ENCODE assay signal across 28 mouse cellular contexts in genomic region chr6:31332254-31332653, GRCm38 (mm10).
DNase-seq lines count a peak whose midpoint lies in the region; ATAC-seq and TF ChIP-seq lines count a peak whose summit lies in the region.
"Had no signal": no experiment of that assay in that cellular context is flagged by ENCODE, and none has a peak within 500 bp of the region (broad histone marks: within the 10 kb centered on the region; RNA-seq: fewer than 3 reads in every experiment).

No protein-coding gene starts in this region.

- no peaks in the 10 kb centered on the region for H3K79me2 ChIP-seq in C2C12 (ENCODE audit: control insufficient read depth, insufficient read depth)

- intact Hi-C loops in gastrocnemius, adult 2 months (cut with DNase I) = loop anchor here (10.0 kb wide), 1 partner anchor 123 kb away; no protein-coding TSS in a partner anchor

- H3K4me3 ChIP-seq in midbrain, embryonic 11.5 days (ENCODE audit: low read depth, low read length) = no peak overlapping the region
- H3K4me3 ChIP-seq in midbrain, embryonic 14.5 days (replicated peaks; ENCODE audit: low read depth, low read length) = no peak overlapping the region
- H3K4me3 ChIP-seq in C2C12 (ENCODE audit: insufficient read depth, poor library complexity, severe bottlenecking) = no peak overlapping the region
- H3K4me3 ChIP-seq in gastrocnemius, adult 2 months = no peak overlapping the region
- H3K4me3 ChIP-seq: embryonic facial prominence, embryonic 12.5 days; erythroblast, embryonic 14.5 days; forebrain, embryonic 13.5 days; heart, embryonic 12.5 days; layer of hippocampus, adult 2 months; limb, embryonic 13.5 days; liver, embryonic 12.5 days; midbrain, embryonic 12.5 days had no signal

- no peaks in the 10 kb centered on the region for H3K79me3 ChIP-seq in C2C12 (ENCODE audit: low read depth)

- no peak for ATAC-seq in midbrain, embryonic 11.5 days (ENCODE audit: low FRiP score)
- ATAC-seq in midbrain, embryonic 14.5 days (ENCODE audit: low FRiP score, low TSS enrichment) = no peak
- ATAC-seq: activated CD4-positive, CD25-positive, alpha-beta regulatory T cell, adult 4 months; forebrain, embryonic 13.5 days; intestine, embryonic 16.5 days; liver, embryonic 12.5 days had no signal

- peak; percentile 66 for DNase-seq in midbrain, embryonic 11.5 days (ENCODE audit: low spot score, missing footprints)
- no peak for DNase-seq in midbrain, embryonic 14.5 days
- DNase-seq in adrenal gland, postnatal 14 days = peak; percentile 47
- DNase-seq in fibroblast of lung, adult 2 months (ENCODE audit: low read depth) = peak; percentile 56
- no peak for DNase-seq in gastrocnemius, adult 2 months
- no peak for DNase-seq in embryo, embryonic 10.5 days (ENCODE audit: low spot score)
- DNase-seq in cerebellum, adult 11-12 months = no peak
- DNase-seq: cerebellum, postnatal 10 days; gastrocnemius, postnatal 14 days; heart, adult 18-20 months; heart, postnatal 14 days; kidney, adult 9 months; kidney, postnatal 25 days; lung, adult 2 months; lung, postnatal 14 days; thymus, adult 2 months had no signal

- H3K36me3 ChIP-seq in midbrain, embryonic 11.5 days (ENCODE audit: control insufficient read depth, insufficient read depth, low read length) = no peaks in the 10 kb centered on the region
- H3K36me3 ChIP-seq in midbrain, embryonic 14.5 days (ENCODE audit: control insufficient read depth, insufficient read depth, low read length) = no peaks in the 10 kb centered on the region
- no peaks in the 10 kb centered on the region for H3K36me3 ChIP-seq in C2C12 (ENCODE audit: control insufficient read depth, insufficient read depth)
- H3K36me3 ChIP-seq: embryonic facial prominence, embryonic 12.5 days; heart, embryonic 12.5 days; limb, embryonic 13.5 days; liver, embryonic 12.5 days; midbrain, embryonic 12.5 days had no signal

- no peak overlapping the region for H3K9ac ChIP-seq in midbrain, embryonic 11.5 days (ENCODE audit: low read length)
- H3K9ac ChIP-seq in midbrain, embryonic 14.5 days (replicated peaks; ENCODE audit: low read length) = no peak overlapping the region
- H3K9ac ChIP-seq: embryonic facial prominence, embryonic 12.5 days; forebrain, embryonic 13.5 days; heart, embryonic 12.5 days; limb, embryonic 13.5 days; liver, embryonic 12.5 days; midbrain, embryonic 12.5 days had no signal

- H3K4me1 ChIP-seq in midbrain, embryonic 11.5 days (ENCODE audit: control insufficient read depth, insufficient read depth, low read length) = peaks cover 5% of the 10 kb centered on the region
- H3K4me1 ChIP-seq in midbrain, embryonic 14.5 days (ENCODE audit: control insufficient read depth, insufficient read depth, low read length) = no peaks in the 10 kb centered on the region
- H3K4me1 ChIP-seq: embryonic facial prominence, embryonic 12.5 days; heart, embryonic 12.5 days; limb, embryonic 13.5 days; liver, embryonic 12.5 days had no signal

- H3K4me2 ChIP-seq in midbrain, embryonic 11.5 days = no peak overlapping the region
- H3K4me2 ChIP-seq in midbrain, embryonic 14.5 days (ENCODE audit: low read length) = no peak overlapping the region
- H3K4me2 ChIP-seq: embryonic facial prominence, embryonic 12.5 days; forebrain, embryonic 13.5 days; heart, embryonic 12.5 days; limb, embryonic 13.5 days; liver, embryonic 12.5 days; midbrain, embryonic 12.5 days had no signal

- no peak for TF ChIP-seq CTCF in C2C12 (IDR thresholded peaks at IDR 0.05; ENCODE audit: control insufficient read depth, insufficient read depth, insufficient read length)
- TF ChIP-seq CTCF in gastrocnemius, adult 2 months (IDR thresholded peaks at IDR 0.05) = no peak

- H3K27ac ChIP-seq in midbrain, embryonic 11.5 days (ENCODE audit: low read depth, low read length) = no peak overlapping the region
- no peak overlapping the region for H3K27ac ChIP-seq in midbrain, embryonic 14.5 days (replicated peaks; ENCODE audit: low read depth, low read length)
- no peak overlapping the region for H3K27ac ChIP-seq in gastrocnemius, adult 2 months
- H3K27ac ChIP-seq: embryonic facial prominence, embryonic 12.5 days; forebrain, embryonic 13.5 days; hindbrain, postnatal 0 days; layer of hippocampus, adult 2 months; limb, embryonic 13.5 days; liver, embryonic 12.5 days; midbrain, embryonic 12.5 days had no signal

- 70% methylated on average over 6 of the region's 6 CpGs for WGBS in midbrain, embryonic 11.5 days
- WGBS in midbrain, embryonic 14.5 days = 86% methylated on average over 6 of the region's 6 CpGs

- H3K9me3 ChIP-seq in midbrain, embryonic 11.5 days (ENCODE audit: control insufficient read depth, low read length) = no peaks in the 10 kb centered on the region
- no peaks in the 10 kb centered on the region for H3K9me3 ChIP-seq in midbrain, embryonic 14.5 days (ENCODE audit: control insufficient read depth, low read length)
- H3K9me3 ChIP-seq: embryonic facial prominence, embryonic 12.5 days; forebrain, embryonic 13.5 days; heart, embryonic 12.5 days; limb, embryonic 13.5 days; liver, embryonic 12.5 days; midbrain, embryonic 12.5 days had no signal

- H3ac ChIP-seq in C2C12 (ENCODE audit: control insufficient read depth, insufficient read length, low read depth) = no peak overlapping the region

- H3K27me3 ChIP-seq in midbrain, embryonic 11.5 days (ENCODE audit: control insufficient read depth, insufficient read depth, low read length) = no peaks in the 10 kb centered on the region
- H3K27me3 ChIP-seq in midbrain, embryonic 14.5 days (ENCODE audit: control insufficient read depth, insufficient read depth, low read length) = no peaks in the 10 kb centered on the region
- no peaks in the 10 kb centered on the region for H3K27me3 ChIP-seq in C2C12 (ENCODE audit: control insufficient read depth, insufficient read depth, insufficient read length)
- H3K27me3 ChIP-seq: embryonic facial prominence, embryonic 12.5 days; forebrain, embryonic 13.5 days; heart, embryonic 12.5 days; limb, embryonic 13.5 days; liver, embryonic 12.5 days; midbrain, embryonic 12.5 days had no signal

TF ChIP-seq in C2C12, 6 proteins besides CTCF, POLR2A, EP300 and RAD21:
- no peak for TF ChIP-seq MYOG (IDR thresholded peaks at IDR 0.05; ENCODE audit: control insufficient read depth, extremely low read depth, insufficient read length)
- TF ChIP-seq USF1 (IDR thresholded peaks at IDR 0.05; ENCODE audit: low read depth) = no peak
- TF ChIP-seq FOSL1 (IDR thresholded peaks at IDR 0.05; ENCODE audit: insufficient read depth, low read length, poor library complexity, severe bottlenecking) = peak; percentile 93
- TF ChIP-seq MAX (IDR thresholded peaks at IDR 0.05) = no peak
- no peak for TF ChIP-seq CEBPB (IDR thresholded peaks at IDR 0.05; ENCODE audit: low read depth)
- TF ChIP-seq MYOD1 (IDR thresholded peaks at IDR 0.05; ENCODE audit: control insufficient read depth, insufficient read length, low read depth) = no peak
TF ChIP-seq in C2C12: peak in this region for 1.

Comparison
In these comparisons a context has a peak if more than half of its experiments do, and no peak if none do; other contexts are left out.
1. DNase-seq: peak in midbrain, embryonic 11.5 days (single experiment), adrenal gland, postnatal 14 days (single experiment) and fibroblast of lung, adult 2 months (single experiment); none in midbrain, embryonic 14.5 days (single experiment), gastrocnemius, adult 2 months (single experiment), embryo, embryonic 10.5 days (single experiment) and cerebellum, adult 11-12 months (single experiment).